Mouse (Mus musculus) heart, adult 2 months (tissue): ENCODE data around the gene Hemgn.

Experiments
- CTCF ChIP-seq: fragments of 200-600 bp; IDR thresholded peaks from 2 replicates; pipeline ENCODE4 v1.8.1; 2022; ENCODE audit warnings: antibody characterized with exemption, mild to moderate bottlenecking, moderate library complexity
- EP300 ChIP-seq: fragments of 200-500 bp; IDR thresholded peaks from 2 replicates; pipeline ENCODE4 v1.6.1; 2011; ENCODE audit warnings: low read depth, low read length, control low read depth; ENCODE audit not compliant: insufficient read depth

GRCm38 (mm10) chr4:46456762-46457161 lies 43.5 kb upstream of the Hemgn start:
- TF ChIP-seq CTCF (no peak), EP300 (no peak)
